Mouse (Mus musculus): ENCODE results near the gene Epb41. TPM values are rescaled to one million over a fixed set of nuclear protein-coding genes. Genes with fewer than 3 reads are reported as not detected.

Epb41 gene
- total RNA-seq, 2 experiments from 2014 or later = 108 to 134 TPM

DNA sequence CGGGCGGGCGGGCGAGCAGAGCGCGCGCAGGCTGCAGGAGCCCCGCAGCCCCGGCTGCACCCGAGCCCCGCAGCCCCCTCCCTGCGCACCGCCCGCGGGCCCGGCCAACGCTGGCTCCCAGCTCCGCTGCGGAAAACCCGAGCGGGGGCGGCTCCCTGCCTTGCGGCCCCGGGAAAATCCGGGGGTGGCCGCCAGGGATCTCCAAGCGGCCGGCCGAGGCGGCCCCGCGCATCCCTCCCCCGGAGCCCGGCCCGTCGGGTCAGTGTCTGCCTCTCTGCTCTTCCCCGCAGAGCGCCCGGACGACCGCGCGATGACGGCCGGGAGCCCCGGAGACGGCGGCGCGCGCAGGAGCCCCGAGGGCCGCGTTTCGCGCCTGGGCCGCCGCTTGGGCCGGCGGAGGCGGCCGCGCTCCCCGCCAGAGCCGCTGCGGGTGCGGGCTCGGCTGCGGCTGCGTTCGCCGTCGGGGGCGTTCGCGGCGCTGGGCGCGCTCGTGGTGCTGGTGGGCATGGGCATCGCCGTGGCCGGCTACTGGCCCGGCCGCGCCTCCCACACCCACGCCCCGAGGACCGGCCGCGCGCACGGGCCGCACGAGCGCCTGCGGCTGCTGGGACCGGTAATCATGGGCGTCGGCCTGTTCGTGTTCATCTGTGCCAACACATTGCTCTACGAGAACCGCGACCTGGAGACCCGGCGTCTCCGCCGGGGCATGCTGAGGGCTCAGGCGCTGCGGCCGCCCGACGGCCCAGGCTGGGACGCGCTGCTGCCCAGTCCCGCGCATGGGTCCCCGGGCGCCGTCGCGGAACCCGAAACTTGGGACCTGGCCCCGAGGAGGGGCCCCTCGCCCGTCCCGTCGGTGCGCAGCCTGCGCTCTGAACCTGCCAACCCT is 153.4 kb downstream of the Epb41 start, which contains the start of gene Tmem200b:
TSS of gene Tmem200b (plus strand) at position 311 of the 886 bp plus-strand sequence.
- DNase-seq (ENCODE audit: low spot score) = no peak

GRCm38 (mm10) chr4:131920595-131921351 is 154.3 kb downstream of the Epb41 start:
- peak; percentile 43 for DNase-seq (ENCODE audit: low spot score)

DNA sequence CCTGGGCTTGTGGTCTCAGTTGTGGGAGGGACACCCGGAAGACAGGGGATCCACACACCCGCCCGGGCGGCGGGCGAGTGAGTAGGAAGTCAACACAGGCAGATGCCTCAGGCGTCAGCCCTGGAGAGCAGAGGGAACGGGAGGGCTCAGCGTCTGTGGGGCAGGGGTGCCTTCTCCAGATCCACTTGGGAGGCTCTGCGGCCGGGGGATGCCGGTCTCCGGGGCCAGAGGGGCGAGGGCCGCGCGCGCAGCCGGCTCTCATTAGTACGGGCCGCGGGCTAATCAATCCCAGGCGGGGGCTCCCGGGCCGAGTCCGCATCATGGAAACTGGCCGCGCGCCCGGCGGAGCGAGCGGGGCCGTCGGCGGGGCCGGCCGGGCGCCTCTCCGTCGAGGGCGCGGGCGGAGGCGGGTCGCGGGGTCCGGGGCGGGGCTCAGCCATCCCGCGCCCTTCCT is 155.0 kb downstream of the Epb41 start:
- DNase-seq (ENCODE audit: low spot score) = no peak

DNA sequence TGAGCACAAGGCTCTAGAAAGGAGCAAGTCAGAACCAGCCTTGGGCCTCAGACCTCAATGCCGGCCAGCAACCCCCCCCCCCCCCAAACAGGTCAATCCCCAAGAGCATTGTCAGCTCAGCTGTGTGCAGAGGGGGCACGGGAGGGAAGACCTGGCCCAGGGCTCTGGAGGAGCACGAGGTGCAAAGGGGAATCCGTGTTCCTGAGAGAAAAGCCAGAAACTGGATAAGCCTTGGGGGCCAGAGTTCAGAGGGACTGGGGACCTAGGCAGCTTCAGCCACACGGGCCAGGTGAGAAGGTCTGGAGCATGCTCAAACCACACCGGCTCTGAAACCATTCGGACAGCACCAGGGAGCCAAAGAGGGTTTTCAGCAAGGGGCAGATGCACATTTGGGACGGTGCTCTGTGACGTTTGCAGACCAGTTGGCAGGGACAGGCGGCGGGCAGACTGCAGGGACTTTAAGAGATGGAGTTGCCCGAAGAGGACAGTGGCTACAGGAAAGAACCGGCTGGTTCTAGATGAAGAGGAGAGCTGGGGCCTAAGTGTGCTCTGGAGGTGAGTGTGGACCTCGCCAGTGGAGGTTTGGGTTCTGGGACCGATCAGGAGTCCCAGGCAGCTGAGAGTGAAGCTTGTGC is 155.5 kb downstream of the Epb41 start:
- DNase-seq (ENCODE audit: low spot score) = no peak

DNA sequence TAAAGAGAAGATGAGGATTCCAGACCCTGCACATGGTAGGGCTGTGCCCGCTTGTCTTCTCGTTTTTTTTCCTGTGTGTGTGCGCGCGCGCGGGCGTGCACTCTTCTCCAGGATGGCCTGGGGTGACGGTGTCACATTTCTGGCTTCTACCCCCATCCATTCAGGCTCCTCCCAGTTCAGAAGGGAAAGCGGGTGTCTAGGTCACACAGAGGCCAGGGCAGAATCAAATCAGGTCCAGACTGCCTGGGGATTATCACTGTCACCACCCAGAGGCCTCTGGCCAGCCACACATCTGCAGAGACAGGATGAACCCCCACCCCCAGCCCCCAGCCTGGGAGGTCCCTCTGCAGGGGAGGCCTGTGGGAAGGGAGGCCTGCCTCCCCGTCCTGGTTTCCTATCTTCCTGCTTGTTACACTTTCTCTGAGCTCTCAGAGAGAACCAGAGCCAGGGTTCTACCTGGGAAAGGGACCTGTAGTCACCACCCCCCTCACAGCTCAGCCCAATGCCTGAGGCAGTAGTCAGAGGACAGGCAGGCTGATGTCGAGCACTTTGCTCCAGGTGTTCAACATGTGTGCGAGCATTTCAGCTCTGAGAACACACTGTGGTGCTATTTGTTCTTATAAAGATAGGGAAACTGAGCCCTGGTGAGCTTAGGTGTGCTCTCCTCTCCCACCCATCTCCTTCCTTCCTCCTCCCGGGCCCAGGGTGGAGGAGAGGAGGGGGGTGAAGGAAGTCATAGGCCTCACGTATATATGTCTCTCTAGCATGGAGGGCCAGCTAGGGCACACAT is 156.2 kb downstream of the Epb41 start:
- no peak for DNase-seq (ENCODE audit: low spot score)

GRCm38 (mm10) chr4:131918026-131918533 is 157.0 kb downstream of the Epb41 start:
- DNase-seq (ENCODE audit: low spot score) = no peak

DNA sequence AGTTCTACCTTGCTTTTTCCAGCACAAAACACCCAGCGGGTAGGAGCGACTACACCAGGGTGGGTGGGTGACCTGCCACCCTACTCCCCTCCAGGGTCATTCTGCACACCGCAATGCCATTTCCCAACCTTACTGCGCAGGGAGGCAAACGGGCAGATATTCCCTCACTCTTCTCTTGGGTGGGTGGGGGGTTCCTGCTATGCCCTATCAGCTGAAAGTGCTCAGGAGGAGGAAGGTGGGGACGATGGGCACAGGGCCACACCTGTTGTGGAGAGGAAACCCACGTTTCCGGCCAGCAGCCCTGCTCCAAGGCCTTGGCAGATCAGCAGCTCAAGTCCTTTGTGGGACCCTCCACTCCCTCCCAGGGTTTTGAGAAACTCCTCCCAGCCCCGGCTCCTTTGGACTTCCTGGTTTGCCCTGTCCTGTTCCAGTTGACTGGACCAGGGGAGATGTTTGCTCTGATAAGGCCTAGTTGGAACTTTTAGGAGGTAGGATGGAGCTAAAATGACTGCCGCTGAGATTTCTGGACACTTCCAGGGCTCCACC is 158.0 kb downstream of the Epb41 start:
- DNase-seq (ENCODE audit: low spot score) = no peak

- peak; percentile 83 for DNase-seq (ENCODE audit: low spot score)
Observed at GRCm38 (mm10) chr4:131916425-131916824, 158.7 kb downstream of the Epb41 start.

GRCm38 (mm10) chr4:131915821-131916328 is 159.2 kb downstream of the Epb41 start:
- no peak for DNase-seq (ENCODE audit: low spot score)

- DNase-seq (ENCODE audit: low spot score) = no peak
Observed at GRCm38 (mm10) chr4:131914891-131915469, 160.1 kb downstream of the Epb41 start.

- DNase-seq (ENCODE audit: low spot score) = no peak
Observed at GRCm38 (mm10) chr4:131914046-131914643, 161.0 kb downstream of the Epb41 start.

GRCm38 (mm10) chr4:131913526-131913925 is 161.6 kb downstream of the Epb41 start:
- DNase-seq (ENCODE audit: low spot score) = no peak

GRCm38 (mm10) chr4:131911521-131911920 is 163.6 kb downstream of the Epb41 start:
- no peak for DNase-seq (ENCODE audit: low spot score)

DNA sequence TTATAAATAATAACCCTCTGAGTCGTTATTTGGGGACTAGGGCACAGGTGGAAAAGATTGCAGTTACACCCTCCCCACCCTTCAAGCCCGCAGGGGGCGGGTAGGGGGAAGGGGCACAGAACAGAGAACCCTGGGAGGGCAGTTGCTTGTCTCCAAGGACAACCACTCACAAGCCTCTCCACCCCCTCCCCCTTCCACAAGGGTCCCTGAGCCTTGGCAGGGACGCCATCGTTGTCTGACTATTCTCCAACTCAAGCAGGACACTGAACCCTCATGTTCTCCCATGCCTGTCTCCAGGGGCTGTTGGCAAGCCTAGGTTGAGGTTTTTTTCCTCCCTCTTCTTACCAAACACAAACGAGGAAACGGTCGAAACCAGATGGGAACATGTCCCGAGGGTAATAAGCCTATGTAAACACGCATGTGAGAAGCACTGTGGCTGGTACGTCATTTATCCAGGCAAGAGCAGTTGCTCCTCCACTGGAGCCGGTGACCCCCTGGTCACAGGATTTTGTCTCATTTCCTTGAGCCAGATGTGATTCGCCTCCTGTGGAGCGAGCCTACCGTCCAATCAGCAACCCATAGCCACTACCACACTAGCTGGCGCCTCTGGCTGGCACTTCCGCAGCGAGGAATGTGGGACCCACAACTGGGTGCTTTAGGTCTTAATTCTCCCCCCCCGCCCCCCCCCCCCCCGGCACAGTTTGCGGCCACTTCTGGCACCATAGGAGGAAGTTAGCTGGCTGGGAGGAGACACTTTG is 164.7 kb downstream of the Epb41 start:
- no peak for DNase-seq (ENCODE audit: low spot score)

- DNase-seq (ENCODE audit: low spot score) = no peak
Observed at GRCm38 (mm10) chr4:131907912-131908311, 167.2 kb downstream of the Epb41 start.

DNA sequence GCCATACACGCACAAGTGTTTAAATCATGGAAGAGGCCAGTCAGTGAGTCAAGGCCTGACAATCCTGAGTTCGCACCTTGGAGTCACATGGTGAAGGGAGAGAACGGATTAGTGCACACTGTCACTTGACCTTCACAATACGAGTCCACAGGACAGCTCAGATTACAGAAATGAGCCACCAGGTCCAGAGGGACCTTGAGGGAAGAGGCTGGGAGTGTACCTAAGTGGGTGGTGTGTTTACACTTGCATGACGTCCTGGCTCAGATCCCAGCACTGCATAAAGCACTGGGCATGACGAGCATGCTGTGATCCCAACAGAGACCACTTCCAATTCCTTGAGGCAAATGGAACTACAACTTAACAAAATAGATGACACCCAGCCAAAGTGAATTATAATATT is 168.7 kb downstream of the Epb41 start:
- DNase-seq (ENCODE audit: low spot score) = no peak

DNA sequence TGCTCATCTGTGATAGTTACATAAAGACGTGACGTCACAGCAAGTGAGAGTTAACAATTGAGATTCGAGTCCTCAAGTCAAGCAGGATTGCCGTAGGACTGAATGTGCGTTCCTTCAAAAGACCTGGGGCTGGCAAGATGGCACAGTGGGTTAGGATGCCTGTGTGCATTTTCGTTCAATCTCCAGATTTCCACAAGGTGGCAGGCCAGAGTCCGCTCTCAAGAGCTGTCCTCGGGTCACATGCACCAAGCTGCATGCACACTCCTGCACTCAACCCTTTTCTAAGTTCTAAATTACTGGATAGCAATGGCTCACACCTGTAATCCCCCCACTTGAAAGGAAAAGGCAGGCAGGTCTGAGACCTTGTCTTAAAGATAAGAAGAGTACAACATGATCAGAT is 170.6 kb downstream of the Epb41 start:
- no peak for DNase-seq (ENCODE audit: low spot score)

DNA sequence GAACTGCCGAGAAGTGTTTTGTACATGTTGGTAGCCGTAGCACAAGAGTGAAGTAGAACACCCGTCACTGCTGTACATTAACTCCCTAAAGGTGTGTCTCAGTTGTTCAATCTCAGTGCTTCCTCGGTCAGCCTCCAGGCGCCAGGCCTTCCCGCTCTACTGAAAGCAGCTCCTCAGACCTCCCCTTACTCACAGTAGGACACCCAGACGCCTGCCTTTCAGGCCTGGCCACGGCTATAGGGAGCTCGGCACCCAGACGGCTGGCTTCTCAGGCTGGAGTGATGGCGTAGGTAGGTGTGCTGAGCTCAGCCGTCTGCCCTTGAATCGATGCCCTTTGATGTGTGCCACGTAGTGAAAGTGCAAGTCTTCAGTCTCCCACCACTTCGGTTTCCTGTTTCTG is 174.0 kb downstream of the Epb41 start:
- DNase-seq (ENCODE audit: low spot score) = no peak

DNA sequence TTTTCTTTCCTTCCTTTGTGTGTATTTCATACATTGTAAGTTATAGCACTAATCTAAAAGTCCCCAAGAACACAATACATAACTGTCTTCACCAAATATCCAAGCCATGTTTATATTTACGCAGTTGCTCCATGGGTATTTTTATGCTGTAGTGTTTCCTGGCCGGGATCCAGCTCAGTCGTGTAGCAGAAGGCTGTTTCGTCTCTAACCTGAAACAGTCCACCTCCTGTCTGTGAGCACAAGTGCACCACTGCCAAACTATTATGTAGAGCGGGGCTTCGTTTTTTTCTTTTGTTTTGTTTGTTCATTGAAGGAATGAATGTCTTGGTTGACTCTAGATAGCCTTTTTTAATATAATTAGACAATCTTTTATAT is 176.0 kb downstream of the Epb41 start:
- no peak for DNase-seq (ENCODE audit: low spot score)

Measured in gastrocnemius, adult 18-20 months (tissue).